In genomic region chr11:62320097-62320496, GRCm38 (mm10) we compare ENCODE assay signal across 34 mouse cellular contexts.
"Had no signal": no experiment of that assay in that cellular context is flagged by ENCODE, and none has a peak within 500 bp of the region (broad histone marks: within the 10 kb centered on the region; RNA-seq: fewer than 3 reads in every experiment).

No protein-coding gene starts in this region.

- ATAC-seq: hindbrain, embryonic 16.5 days; hindbrain, postnatal 0 days; inflammation-experienced regulatory T-cells, adult 6 months had no signal

- H3K9ac ChIP-seq: heart, embryonic 12.5 days; heart, embryonic 13.5 days; heart, embryonic 15.5 days; hindbrain, embryonic 12.5 days; hindbrain, embryonic 13.5 days; hindbrain, embryonic 14.5 days; hindbrain, embryonic 15.5 days; kidney, embryonic 15.5 days had no signal

- H3K4me2 ChIP-seq: heart, embryonic 11.5 days; heart, embryonic 12.5 days; heart, embryonic 13.5 days; heart, embryonic 15.5 days; hindbrain, embryonic 12.5 days; hindbrain, embryonic 13.5 days; hindbrain, embryonic 14.5 days; hindbrain, embryonic 15.5 days; kidney, embryonic 15.5 days had no signal

- H3K27me3 ChIP-seq: heart, embryonic 12.5 days; heart, embryonic 13.5 days; heart, embryonic 15.5 days; hindbrain, embryonic 12.5 days; hindbrain, embryonic 13.5 days; hindbrain, embryonic 15.5 days; kidney, embryonic 15.5 days had no signal

- H3K4me3 ChIP-seq: heart, adult 2 months; heart, embryonic 10.5 days; heart, embryonic 12.5 days; heart, embryonic 13.5 days; heart, embryonic 15.5 days; hindbrain, embryonic 10.5 days; hindbrain, embryonic 12.5 days; hindbrain, embryonic 13.5 days; hindbrain, embryonic 15.5 days; kidney, embryonic 15.5 days; layer of hippocampus, adult 2 months had no signal

- H3K9me3 ChIP-seq: heart, embryonic 10.5 days; heart, embryonic 12.5 days; heart, embryonic 13.5 days; heart, embryonic 15.5 days; hindbrain, embryonic 10.5 days; hindbrain, embryonic 12.5 days; hindbrain, embryonic 13.5 days; hindbrain, embryonic 15.5 days; kidney, embryonic 15.5 days had no signal

- H3K27ac ChIP-seq: heart, adult 2 months; heart, embryonic 10.5 days; heart, embryonic 13.5 days; heart, embryonic 15.5 days; hindbrain, embryonic 10.5 days; hindbrain, embryonic 12.5 days; hindbrain, embryonic 13.5 days; hindbrain, embryonic 14.5 days; hindbrain, embryonic 15.5 days; hindbrain, postnatal 0 days; kidney, embryonic 15.5 days; kidney, postnatal 0 days had no signal

- H3K4me1 ChIP-seq: heart, embryonic 10.5 days; heart, embryonic 15.5 days; hindbrain, embryonic 10.5 days; hindbrain, embryonic 12.5 days; hindbrain, embryonic 13.5 days; hindbrain, embryonic 15.5 days; kidney, embryonic 15.5 days had no signal

- DNase-seq: heart, adult 18-20 months; heart, adult 2 months; heart, postnatal 10 days; heart, postnatal 14 days; heart, postnatal 36 days; heart, postnatal 4 days; kidney, adult 11 months; kidney, adult 18-20 months; kidney, adult 2 months; kidney, adult 8-10 months; kidney, adult 9 months; kidney, postnatal 10 days; kidney, postnatal 14 days; kidney, postnatal 25 days; kidney, postnatal 36 days; kidney, postnatal 4 days; layer of hippocampus, adult 9-11 months; layer of hippocampus, postnatal 36 days had no signal
